Mouse (Mus musculus) cerebellum, adult 2 months (tissue): ENCODE measurements around the gene Aire. TPM values are rescaled to one million over a fixed set of nuclear protein-coding genes. Genes with fewer than 3 reads are reported as not detected.

Experiments used
- DNase-seq, 2 experiments: peaks; one replicate each; pipeline ENCODE4 v3.0.0; 2021
- H3K27ac ChIP-seq: fragments of 200-500 bp; 2 replicates; pipeline ENCODE4 v1.5.1; 2012; ENCODE audit warnings: low read length, control low read depth, inconsistent platforms; ENCODE audit not compliant: insufficient read depth
- H3K27me3 ChIP-seq: fragments of 200-500 bp; 2 replicates; pipeline ENCODE4 v1.6.1; 2012; ENCODE audit warnings: inconsistent platforms, mild to moderate bottlenecking, low read length, moderate library complexity; ENCODE audit not compliant: control insufficient read depth, insufficient read depth
- H3K4me1 ChIP-seq: fragments of 200-500 bp; 2 replicates; pipeline ENCODE4 v1.6.1; 2011; ENCODE audit warnings: low read length; ENCODE audit not compliant: control insufficient read depth, insufficient read depth
- H3K4me3 ChIP-seq: fragments of 200-500 bp; replicated peaks from 2 replicates; pipeline ENCODE3; 2011; ENCODE audit warnings: mild to moderate bottlenecking, low read depth, low read length, control low read depth; ENCODE audit not compliant: insufficient read depth
- CTCF ChIP-seq: fragments of 200-500 bp; IDR thresholded peaks from 2 replicates; pipeline ENCODE4 v1.5.1; 2011; ENCODE audit warnings: low read depth, mild to moderate bottlenecking, control low read depth, low read length, moderate library complexity, borderline replicate concordance; ENCODE audit not compliant: insufficient read depth
- POLR2A ChIP-seq: fragments of 200-500 bp; IDR thresholded peaks from 2 replicates; pipeline ENCODE4 v1.6.1; 2011; ENCODE audit warnings: low read length, control low read depth, borderline replicate concordance; ENCODE audit not compliant: insufficient read depth
- WGBS: fragments of 180-500 bp; shearing (Covaris S2); methylation state at CpG from one replicate; pipeline ENCODE4 v1.1.7; 2018; 5-methylcytosine and 5-hydroxymethylcytosine counted together
- polyA plus RNA-seq: library from polyadenylated mRNA; depleted of rRNA; stranded (reverse); fragments of >200 nt; gene quantifications from 2 replicates; pipeline ENCODE4 v1.2.3, GENCODE M21; 2012

The Aire gene
- polyA plus RNA-seq, 1 experiment, result 0.08 TPM

DNA sequence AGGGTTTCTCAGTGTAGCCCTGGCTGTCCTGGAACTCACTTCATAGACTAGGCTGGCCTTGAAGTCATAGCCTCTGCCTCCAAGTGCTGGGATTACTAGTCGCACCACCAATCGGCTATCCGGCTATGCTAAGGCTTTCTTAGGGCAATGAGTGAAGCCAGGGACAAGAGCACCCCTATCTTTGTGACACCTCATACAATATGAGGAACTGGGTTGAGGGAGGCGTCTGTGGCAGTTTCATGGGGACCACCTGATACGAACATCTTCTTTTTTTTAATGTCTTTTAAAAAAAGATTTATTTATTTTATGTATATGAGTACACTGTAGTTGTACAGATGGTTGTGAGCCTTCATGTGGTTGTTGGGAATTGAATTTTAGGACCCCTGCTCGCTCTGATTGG lies 42.3 kb upstream of the Aire start:
- 95% methylated on average over 6 of the region's 6 CpGs for WGBS
- TF ChIP-seq CTCF (no peak), POLR2A (no peak)

DNA sequence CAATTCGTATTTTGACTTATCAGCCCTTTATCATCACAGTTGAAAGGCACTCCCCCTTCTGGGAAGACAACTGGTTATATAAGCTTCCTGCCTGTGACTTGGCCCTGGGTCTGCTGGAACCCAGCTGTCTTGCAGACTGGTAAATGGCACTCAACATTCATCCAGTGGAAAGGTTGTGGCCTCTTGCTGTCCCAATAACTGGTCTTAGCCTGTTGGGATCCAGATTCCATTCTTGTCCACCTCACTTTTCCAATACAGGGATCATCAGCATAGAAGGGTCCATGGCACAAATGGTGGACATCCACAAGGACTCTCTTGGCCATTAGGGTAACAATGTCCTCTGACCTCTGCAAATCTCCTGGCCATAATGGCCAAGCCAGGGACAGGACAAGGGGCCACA lies 40.7 kb upstream of the Aire start:
- Histone ChIP-seq H3K27ac (no peak overlapping the region), H3K4me1 (no peaks in the 10 kb centered on the region), H3K4me3 (no peak overlapping the region), H3K27me3 (no peaks in the 10 kb centered on the region)
- WGBS, result 78% methylated on average over 1 of the region's 1 CpGs
- DNase-seq, result no peak
- TF ChIP-seq POLR2A, result no peak
- TF ChIP-seq CTCF, result no peak

More for the DNA sequence above, 42.3 kb upstream of the Aire start:
- H3K27ac ChIP-seq, result no peak overlapping the region
- H3K4me3 ChIP-seq, result no peak overlapping the region
- no peak for DNase-seq
- no peaks in the 10 kb centered on the region for H3K4me1 ChIP-seq
- no peaks in the 10 kb centered on the region for H3K27me3 ChIP-seq

- TF ChIP-seq POLR2A, result no peak
- no peak for TF ChIP-seq CTCF
- Histone ChIP-seq H3K4me1 (no peaks in the 10 kb centered on the region), H3K27ac (no peak overlapping the region), H3K27me3 (no peaks in the 10 kb centered on the region), H3K4me3 (no peak overlapping the region)
- DNase-seq, result no peak
- WGBS, result 41% methylated on average over 4 of the region's 4 CpGs
Observed at GRCm38 (mm10) chr10:78079955-78080591, 36.7 kb upstream of the Aire start.

- H3K27me3 ChIP-seq, result no peaks in the 10 kb centered on the region
- TF ChIP-seq POLR2A, result no peak
- TF ChIP-seq CTCF, result no peak
- H3K27ac ChIP-seq, result no peak overlapping the region
- no peak for DNase-seq
- no peak overlapping the region for H3K4me3 ChIP-seq
- WGBS, result 86% methylated on average over 5 of the region's 5 CpGs
- no peaks in the 10 kb centered on the region for H3K4me1 ChIP-seq
Observed at GRCm38 (mm10) chr10:78078276-78078675, 34.9 kb upstream of the Aire start.

GRCm38 (mm10) chr10:78077862-78078261 lies 34.5 kb upstream of the Aire start:
- Histone ChIP-seq H3K27ac (no peak overlapping the region), H3K4me3 (no peak overlapping the region), H3K4me1 (no peaks in the 10 kb centered on the region), H3K27me3 (no peaks in the 10 kb centered on the region)
- no peak for DNase-seq
- TF ChIP-seq POLR2A (no peak), CTCF (no peak)
- 48% methylated on average over 9 of the region's 9 CpGs for WGBS

GRCm38 (mm10) chr10:78074977-78075376 lies 31.6 kb upstream of the Aire start:
- 89% methylated on average over 11 of the region's 11 CpGs for WGBS
- DNase-seq, result no peak
- Histone ChIP-seq H3K27ac (no peak overlapping the region), H3K4me1 (no peaks in the 10 kb centered on the region), H3K4me3 (no peak overlapping the region), H3K27me3 (no peaks in the 10 kb centered on the region)
- no peak for TF ChIP-seq CTCF
- TF ChIP-seq POLR2A, result no peak

DNA sequence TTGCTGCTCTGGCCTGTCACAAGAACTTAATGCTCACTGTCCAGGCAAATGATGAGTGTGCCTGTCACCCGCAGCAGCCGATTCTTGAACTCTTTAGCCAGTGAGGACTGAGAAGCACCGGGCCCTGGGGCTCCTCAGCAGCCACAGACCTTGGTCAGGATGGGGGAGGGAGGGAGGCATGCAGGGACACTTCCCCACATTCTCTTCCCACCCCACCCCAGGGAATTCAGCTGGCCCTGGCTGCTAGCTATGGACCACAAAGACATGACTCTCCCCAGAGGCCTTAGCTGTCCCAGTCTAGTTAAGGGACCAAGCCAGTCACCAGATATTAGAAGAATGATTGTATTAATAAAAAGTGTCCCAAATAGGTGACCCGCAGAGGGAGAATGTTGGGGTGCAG lies 30.7 kb upstream of the Aire start:
- H3K27ac ChIP-seq, result no peak overlapping the region
- no peak for DNase-seq
- no peak overlapping the region for H3K4me3 ChIP-seq
- WGBS, result 84% methylated on average over 4 of the region's 4 CpGs
- H3K4me1 ChIP-seq, result no peaks in the 10 kb centered on the region
- H3K27me3 ChIP-seq, result no peaks in the 10 kb centered on the region
- no peak for TF ChIP-seq CTCF
- TF ChIP-seq POLR2A, result no peak
